Mouse (Mus musculus): ENCODE data around the gene Cdca8. TPM values are rescaled to one million over a fixed set of nuclear protein-coding genes. Genes with fewer than 3 reads are reported as not detected.
"Not testable (repeated sequence)": the region's sequence is repeated elsewhere in the genome, so short reads cannot be mapped to it uniquely, and the experiment has no call there.

Gene Cdca8
- 131 and 136 TPM in 2 replicates for polyA plus RNA-seq (2014; fragmentation: Nextera tagmentation; extraction: Ambion mirVana)

GRCm38 (mm10) chr4:124939211-124939610 is at the start of gene Cdca8:
TSS of gene Cdca8 (minus strand) at chr4:124939311.
- H3K4me3 ChIP-seq (ENCODE audit: low read depth, low read length): not testable (repeated sequence)
- peaks cover 11% of the 10 kb centered on the region; the same call in 1 of the 2 replicates for H3K36me3 ChIP-seq (ENCODE audit: control insufficient read depth, insufficient read depth, low read length)

GRCm38 (mm10) chr4:124988382-124988781 is 49.3 kb upstream of the Cdca8 start:
- no peak for ATAC-seq (replicated peaks; ENCODE audit: insufficient number of reproducible peaks, low FRiP score, low TSS enrichment)
- Histone ChIP-seq H3K27ac (ENCODE audit: low read depth, low read length) (no peak overlapping the region), H3K9ac (ENCODE audit: low read depth, low read length) (no peak overlapping the region), H3K4me2 (peak overlapping the region; percentile 4; the same call in 1 of the 2 replicates), H3K9me3 (replicated peaks; ENCODE audit: control insufficient read depth, low read length) (no peaks in the 10 kb centered on the region), H3K27me3 (ENCODE audit: control insufficient read depth, insufficient read depth, low read length) (peaks cover 87% of the 10 kb centered on the region), H3K4me3 (ENCODE audit: low read depth, low read length) (no peak overlapping the region), H3K4me1 (ENCODE audit: control insufficient read depth, insufficient read depth, low read length) (peaks cover 23% of the 10 kb centered on the region; the same call in 1 of the 2 replicates), H3K36me3 (ENCODE audit: control insufficient read depth, insufficient read depth, low read length) (no peaks in the 10 kb centered on the region)
- 9% methylated on average over 9 of the region's 9 CpGs for WGBS (ENCODE audit: insufficient replicate concordance)

More at GRCm38 (mm10) chr4:124939211-124939610, at the start of gene Cdca8:
- H3K9ac ChIP-seq (ENCODE audit: low read depth, low read length); H3K27me3 ChIP-seq (ENCODE audit: control insufficient read depth, insufficient read depth, low read length); H3K9me3 ChIP-seq (replicated peaks; ENCODE audit: control insufficient read depth, low read length); ATAC-seq (replicated peaks; ENCODE audit: insufficient number of reproducible peaks, low FRiP score, low TSS enrichment); H3K27ac ChIP-seq (ENCODE audit: low read depth, low read length); H3K4me2 ChIP-seq: not testable (repeated sequence)
- WGBS (ENCODE audit: insufficient replicate concordance): 93% methylated on average over 4 of the region's 4 CpGs
- peaks cover 15% of the 10 kb centered on the region for H3K4me1 ChIP-seq (ENCODE audit: control insufficient read depth, insufficient read depth, low read length)

- Histone ChIP-seq H3K27ac (ENCODE audit: low read depth, low read length) (no peak overlapping the region), H3K9me3 (replicated peaks; ENCODE audit: control insufficient read depth, low read length) (no peaks in the 10 kb centered on the region), H3K9ac (ENCODE audit: low read depth, low read length) (no peak overlapping the region), H3K27me3 (ENCODE audit: control insufficient read depth, insufficient read depth, low read length) (peaks cover 89% of the 10 kb centered on the region), H3K4me3 (ENCODE audit: low read depth, low read length) (no peak overlapping the region), H3K36me3 (ENCODE audit: control insufficient read depth, insufficient read depth, low read length) (no peaks in the 10 kb centered on the region), H3K4me1 (ENCODE audit: control insufficient read depth, insufficient read depth, low read length) (peaks cover 23% of the 10 kb centered on the region; the same call in 1 of the 2 replicates), H3K4me2 (no peak overlapping the region)
- no peak for ATAC-seq (replicated peaks; ENCODE audit: insufficient number of reproducible peaks, low FRiP score, low TSS enrichment)
- WGBS (ENCODE audit: insufficient replicate concordance): 6% methylated on average over 10 of the region's 10 CpGs
These were observed 48.6 kb upstream of the Cdca8 start for GRCm38 (mm10) chr4:124987711-124988097.

GRCm38 (mm10) chr4:124986739-124987710 is 47.9 kb upstream of the Cdca8 start:
- H3K4me3 ChIP-seq (ENCODE audit: low read depth, low read length): peak overlapping the region; percentile 44
- peak overlapping the region; percentile 65 for H3K4me2 ChIP-seq
- H3K4me1 ChIP-seq (ENCODE audit: control insufficient read depth, insufficient read depth, low read length): peaks cover 23% of the 10 kb centered on the region; the same call in 1 of the 2 replicates
- H3K9ac ChIP-seq (ENCODE audit: low read depth, low read length): peak overlapping the region; percentile 34; the same call in 1 of the 2 replicates
- H3K27me3 ChIP-seq (ENCODE audit: control insufficient read depth, insufficient read depth, low read length): peaks cover 94% of the 10 kb centered on the region
- H3K36me3 ChIP-seq (ENCODE audit: control insufficient read depth, insufficient read depth, low read length): no peaks in the 10 kb centered on the region
- no peaks in the 10 kb centered on the region for H3K9me3 ChIP-seq (replicated peaks; ENCODE audit: control insufficient read depth, low read length)
- H3K27ac ChIP-seq (ENCODE audit: low read depth, low read length): no peak overlapping the region
- 4% methylated on average over 46 of the region's 51 CpGs for WGBS (ENCODE audit: insufficient replicate concordance)
- ATAC-seq (replicated peaks; ENCODE audit: insufficient number of reproducible peaks, low FRiP score, low TSS enrichment): no peak

GRCm38 (mm10) chr4:124985671-124986602 is 46.8 kb upstream of the Cdca8 start, which contains the start of gene Rspo1:
TSS of gene Rspo1 (plus strand) at chr4:124986430.
- ATAC-seq (replicated peaks; ENCODE audit: insufficient number of reproducible peaks, low FRiP score, low TSS enrichment): no peak
- Histone ChIP-seq H3K4me3 (ENCODE audit: low read depth, low read length) (peak within 1 kb of the TSS; percentile 44), H3K9ac (ENCODE audit: low read depth, low read length) (peak within 1 kb of the TSS; percentile 34; the same call in 1 of the 2 replicates), H3K27me3 (ENCODE audit: control insufficient read depth, insufficient read depth, low read length) (peaks cover 91% of the 10 kb centered on the region), H3K36me3 (ENCODE audit: control insufficient read depth, insufficient read depth, low read length) (no peaks in the 10 kb centered on the region), H3K27ac (ENCODE audit: low read depth, low read length) (no peak within 1 kb of the TSS), H3K9me3 (replicated peaks; ENCODE audit: control insufficient read depth, low read length) (no peaks in the 10 kb centered on the region), H3K4me1 (ENCODE audit: control insufficient read depth, insufficient read depth, low read length) (peaks cover 23% of the 10 kb centered on the region; the same call in 1 of the 2 replicates), H3K4me2 (peak within 1 kb of the TSS; percentile 65)
- WGBS (ENCODE audit: insufficient replicate concordance): 2% methylated on average over 61 of the region's 62 CpGs

GRCm38 (mm10) chr4:124984871-124985670 is 46.0 kb upstream of the Cdca8 start:
- no peaks in the 10 kb centered on the region for H3K9me3 ChIP-seq (replicated peaks; ENCODE audit: control insufficient read depth, low read length)
- H3K27me3 ChIP-seq (ENCODE audit: control insufficient read depth, insufficient read depth, low read length): peaks cover 87% of the 10 kb centered on the region
- peak overlapping the region; percentile 40 for H3K4me2 ChIP-seq
- H3K36me3 ChIP-seq (ENCODE audit: control insufficient read depth, insufficient read depth, low read length): no peaks in the 10 kb centered on the region
- peaks cover 18% of the 10 kb centered on the region; the same call in 1 of the 2 replicates for H3K4me1 ChIP-seq (ENCODE audit: control insufficient read depth, insufficient read depth, low read length)
- H3K9ac ChIP-seq (ENCODE audit: low read depth, low read length): no peak overlapping the region
- 8% methylated on average over 18 of the region's 18 CpGs for WGBS (ENCODE audit: insufficient replicate concordance)
- no peak for ATAC-seq (replicated peaks; ENCODE audit: insufficient number of reproducible peaks, low FRiP score, low TSS enrichment)
- no peak overlapping the region for H3K4me3 ChIP-seq (ENCODE audit: low read depth, low read length)
- no peak overlapping the region for H3K27ac ChIP-seq (ENCODE audit: low read depth, low read length)

GRCm38 (mm10) chr4:124983893-124984526 is 44.9 kb upstream of the Cdca8 start:
- Histone ChIP-seq H3K36me3 (ENCODE audit: control insufficient read depth, insufficient read depth, low read length) (no peaks in the 10 kb centered on the region), H3K9me3 (replicated peaks; ENCODE audit: control insufficient read depth, low read length) (no peaks in the 10 kb centered on the region), H3K27ac (ENCODE audit: low read depth, low read length) (no peak overlapping the region), H3K27me3 (ENCODE audit: control insufficient read depth, insufficient read depth, low read length) (peaks cover 84% of the 10 kb centered on the region), H3K4me1 (ENCODE audit: control insufficient read depth, insufficient read depth, low read length) (peaks cover 13% of the 10 kb centered on the region; the same call in 1 of the 2 replicates), H3K4me2 (no peak overlapping the region), H3K4me3 (ENCODE audit: low read depth, low read length) (no peak overlapping the region), H3K9ac (ENCODE audit: low read depth, low read length) (no peak overlapping the region)
- ATAC-seq (replicated peaks; ENCODE audit: insufficient number of reproducible peaks, low FRiP score, low TSS enrichment): no peak
- WGBS (ENCODE audit: insufficient replicate concordance): 18% methylated on average over 9 of the region's 9 CpGs
